ENCODE assay signal across 10 mouse cellular contexts in the genomic region with DNA sequence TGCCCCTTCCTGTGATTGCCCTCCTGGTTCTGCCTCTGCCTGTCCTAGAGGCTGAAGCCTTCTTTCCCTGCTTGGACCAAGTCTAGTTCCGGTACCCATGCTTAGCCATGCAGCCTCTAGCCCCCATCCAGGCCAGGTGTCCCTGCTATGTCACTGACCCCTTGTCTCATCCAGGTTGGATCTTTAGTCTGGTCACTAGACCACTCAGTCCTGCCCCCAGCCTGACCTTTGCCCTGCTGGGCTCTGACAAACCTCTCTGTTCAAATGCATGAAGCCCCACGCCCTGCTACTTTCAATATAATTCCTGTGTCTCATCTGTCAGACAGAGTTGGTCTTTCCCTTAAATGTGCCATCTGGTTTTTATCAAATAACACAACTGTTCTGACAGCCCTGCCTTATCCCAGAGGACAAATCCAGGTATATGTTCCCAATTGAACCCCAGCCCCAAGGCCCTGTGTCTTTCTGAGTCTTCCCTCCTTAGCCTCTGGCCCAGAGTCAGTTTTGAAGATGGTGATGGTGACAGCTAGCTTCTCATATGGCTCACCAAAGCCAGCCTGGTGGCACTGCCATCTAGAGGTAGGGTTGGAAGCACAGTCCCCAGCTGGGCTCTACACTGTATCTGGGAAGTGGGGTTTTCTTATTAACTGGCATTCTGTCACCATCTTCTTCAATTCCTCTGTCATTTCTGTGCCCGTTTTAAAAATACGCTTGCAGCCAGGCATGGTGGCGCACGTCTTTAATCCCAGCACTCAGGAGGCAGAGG. TPM values are rescaled to one million over a fixed set of nuclear protein-coding genes. Genes with fewer than 3 reads are reported as not detected.
DNase-seq lines count a peak whose midpoint lies in the region; ATAC-seq and TF ChIP-seq lines count a peak whose summit lies in the region.
"Had no signal": no experiment of that assay in that cellular context is flagged by ENCODE, and none has a peak within 500 bp of the region (broad histone marks: within the 10 kb centered on the region; RNA-seq: fewer than 3 reads in every experiment).

No protein-coding gene starts in this region.

- TF ChIP-seq POLR2A in liver, adult 2 months (IDR thresholded peaks at IDR 0.05; ENCODE audit: extremely low read depth, insufficient read depth, low read length), result no peak

- peaks cover 2% of the 10 kb centered on the region; the same call in 1 of the 2 replicates for H3K36me3 ChIP-seq in embryonic facial prominence, embryonic 11.5 days (replicated peaks; ENCODE audit: control insufficient read depth, insufficient read depth, low read depth, low read length)
- H3K36me3 ChIP-seq in embryonic facial prominence, embryonic 10.5 days (replicated peaks), result peaks cover 100% of the 10 kb centered on the region
- peaks cover 5% of the 10 kb centered on the region; the same call in 1 of the 2 replicates for H3K36me3 ChIP-seq in liver, adult 2 months (ENCODE audit: control insufficient read depth, insufficient read depth, low read length)
- H3K36me3 ChIP-seq in liver, embryonic 11.5 days (ENCODE audit: control insufficient read depth, insufficient read depth, low read length), result peaks cover 9% of the 10 kb centered on the region
- 0 out of 2 replicates have a peak, but pooled peaks cover 13% of the 10 kb centered on the region for H3K36me3 ChIP-seq in stomach, postnatal 0 days (ENCODE audit: control insufficient read depth, insufficient read depth, low read length)
- peaks cover 87% of the 10 kb centered on the region for H3K36me3 ChIP-seq in forebrain, embryonic 14.5 days (ENCODE audit: control insufficient read depth, insufficient read depth, low read length)

- no peaks in the 10 kb centered on the region for H3K9me3 ChIP-seq in embryonic facial prominence, embryonic 11.5 days (replicated peaks; ENCODE audit: control insufficient read depth, low read length)
- H3K9me3 ChIP-seq in embryonic facial prominence, embryonic 10.5 days, result no peaks in the 10 kb centered on the region
- no peaks in the 10 kb centered on the region for H3K9me3 ChIP-seq in liver, embryonic 11.5 days (ENCODE audit: control insufficient read depth, low read length)
- H3K9me3 ChIP-seq in stomach, postnatal 0 days (ENCODE audit: control insufficient read depth, low read length), result no peaks in the 10 kb centered on the region
- no peaks in the 10 kb centered on the region for H3K9me3 ChIP-seq in forebrain, embryonic 14.5 days (replicated peaks; ENCODE audit: control insufficient read depth, low read length)
- H3K9me3 ChIP-seq: embryonic facial prominence, embryonic 12.5 days; liver, embryonic 13.5 days had no signal

- peak; percentile 71 for TF ChIP-seq CTCF in liver, adult 2 months (IDR thresholded peaks at IDR 0.05; ENCODE audit: low read depth, low read length)
- TF ChIP-seq CTCF in stomach, postnatal 0 days (IDR thresholded peaks at IDR 0.05; ENCODE audit: low read depth), result peak; percentile 69

- H3K4me3 ChIP-seq in embryonic facial prominence, embryonic 11.5 days (ENCODE audit: low read depth, low read length), result no peak overlapping the region
- H3K4me3 ChIP-seq in embryonic facial prominence, embryonic 10.5 days, result no peak overlapping the region
- no peak overlapping the region for H3K4me3 ChIP-seq in liver, adult 2 months (ENCODE audit: insufficient read depth, low read depth, low read length)
- no peak overlapping the region for H3K4me3 ChIP-seq in liver, embryonic 11.5 days (ENCODE audit: low read depth, low read length)
- no peak overlapping the region for H3K4me3 ChIP-seq in stomach, postnatal 0 days (ENCODE audit: low read depth, low read length)
- H3K4me3 ChIP-seq in forebrain, embryonic 14.5 days (ENCODE audit: low read depth, low read length), result no peak overlapping the region
- H3K4me3 ChIP-seq: embryonic facial prominence, embryonic 12.5 days; liver, embryonic 13.5 days had no signal

- H3K27ac ChIP-seq in embryonic facial prominence, embryonic 11.5 days (replicated peaks; ENCODE audit: low read depth, low read length), result no peak overlapping the region
- H3K27ac ChIP-seq in embryonic facial prominence, embryonic 10.5 days (replicated peaks), result no peak overlapping the region
- H3K27ac ChIP-seq in liver, adult 2 months (replicated peaks; ENCODE audit: insufficient read depth, low read depth, low read length), result no peak overlapping the region
- no peak overlapping the region for H3K27ac ChIP-seq in liver, embryonic 11.5 days (ENCODE audit: low read depth, low read length)
- no peak overlapping the region for H3K27ac ChIP-seq in stomach, postnatal 0 days (replicated peaks)
- H3K27ac ChIP-seq in forebrain, embryonic 14.5 days (ENCODE audit: low read depth, low read length), result no peak overlapping the region
- H3K27ac ChIP-seq: embryonic facial prominence, embryonic 12.5 days; liver, embryonic 13.5 days had no signal

- ATAC-seq in embryonic facial prominence, embryonic 11.5 days (replicated peaks; ENCODE audit: insufficient number of reproducible peaks, low FRiP score, low TSS enrichment, low read depth), result no peak
- no peak for ATAC-seq in liver, embryonic 11.5 days (replicated peaks; ENCODE audit: low FRiP score)
- ATAC-seq in common myeloid progenitor, adult 5-6 weeks (replicated peaks; ENCODE audit: low read depth, poor library complexity, severe bottlenecking), result peak; percentile 94
- no peak for ATAC-seq in stomach, postnatal 0 days (ENCODE audit: low FRiP score, low TSS enrichment)
- no peak for ATAC-seq in forebrain, embryonic 14.5 days

- no peaks in the 10 kb centered on the region for H3K27me3 ChIP-seq in embryonic facial prominence, embryonic 11.5 days (ENCODE audit: control insufficient read depth, insufficient read depth, low read length)
- H3K27me3 ChIP-seq in embryonic facial prominence, embryonic 10.5 days (replicated peaks; ENCODE audit: low read depth, poor library complexity, severe bottlenecking), result no peaks in the 10 kb centered on the region
- H3K27me3 ChIP-seq in liver, adult 2 months (ENCODE audit: control insufficient read depth, insufficient read depth, low read length), result no peaks in the 10 kb centered on the region
- H3K27me3 ChIP-seq in liver, embryonic 11.5 days (replicated peaks; ENCODE audit: control insufficient read depth, insufficient read depth, low read length), result no peaks in the 10 kb centered on the region
- no peaks in the 10 kb centered on the region for H3K27me3 ChIP-seq in stomach, postnatal 0 days (ENCODE audit: control insufficient read depth, insufficient read depth, low read length)
- H3K27me3 ChIP-seq in forebrain, embryonic 14.5 days (replicated peaks; ENCODE audit: control insufficient read depth, insufficient read depth, low read length), result no peaks in the 10 kb centered on the region
- H3K27me3 ChIP-seq: embryonic facial prominence, embryonic 12.5 days; liver, embryonic 13.5 days had no signal

- H3K79me2 ChIP-seq in liver, adult 2 months (ENCODE audit: control insufficient read depth, insufficient read depth, low read length), result no peaks in the 10 kb centered on the region

- H3K4me1 ChIP-seq in embryonic facial prominence, embryonic 11.5 days (ENCODE audit: control insufficient read depth, insufficient read depth, low read length), result no peaks in the 10 kb centered on the region
- H3K4me1 ChIP-seq in embryonic facial prominence, embryonic 10.5 days, result no peaks in the 10 kb centered on the region
- peaks cover 4% of the 10 kb centered on the region; the same call in 1 of the 2 replicates for H3K4me1 ChIP-seq in liver, adult 2 months (ENCODE audit: control insufficient read depth, insufficient read depth, low read length)
- 0 out of 2 replicates have a peak, but pooled peaks cover 3% of the 10 kb centered on the region for H3K4me1 ChIP-seq in liver, embryonic 11.5 days (replicated peaks; ENCODE audit: control insufficient read depth, insufficient read depth, low read length)
- H3K4me1 ChIP-seq in stomach, postnatal 0 days (replicated peaks; ENCODE audit: control insufficient read depth, insufficient read depth), result no peaks in the 10 kb centered on the region
- H3K4me1 ChIP-seq in forebrain, embryonic 14.5 days (ENCODE audit: control insufficient read depth, insufficient read depth, low read length), result no peaks in the 10 kb centered on the region
- H3K4me1 ChIP-seq: embryonic facial prominence, embryonic 12.5 days had no signal

- TF ChIP-seq EP300 in stomach, postnatal 0 days (optimal IDR thresholded peaks at IDR 0.05), result no peak

- H3K4me2 ChIP-seq in embryonic facial prominence, embryonic 11.5 days (ENCODE audit: low read depth, low read length), result no peak overlapping the region
- H3K4me2 ChIP-seq in liver, embryonic 11.5 days, result no peak overlapping the region
- H3K4me2 ChIP-seq in stomach, postnatal 0 days (replicated peaks; ENCODE audit: low read depth), result no peak overlapping the region
- H3K4me2 ChIP-seq in forebrain, embryonic 14.5 days (ENCODE audit: low read length), result no peak overlapping the region
- H3K4me2 ChIP-seq: embryonic facial prominence, embryonic 12.5 days; liver, embryonic 13.5 days had no signal

- no peak overlapping the region for H3K9ac ChIP-seq in embryonic facial prominence, embryonic 11.5 days (replicated peaks; ENCODE audit: low read length)
- no peak overlapping the region for H3K9ac ChIP-seq in liver, adult 2 months (ENCODE audit: low read depth, low read length)
- H3K9ac ChIP-seq in liver, embryonic 11.5 days (ENCODE audit: low read depth, low read length), result no peak overlapping the region
- no peak overlapping the region for H3K9ac ChIP-seq in stomach, postnatal 0 days (ENCODE audit: low read length)
- H3K9ac ChIP-seq in forebrain, embryonic 14.5 days (ENCODE audit: low read length), result no peak overlapping the region
- H3K9ac ChIP-seq: embryonic facial prominence, embryonic 12.5 days; liver, embryonic 13.5 days had no signal

- DNase-seq in embryonic facial prominence, embryonic 11.5 days (ENCODE audit: low spot score), result peak; percentile 12
- DNase-seq in embryonic facial prominence, embryonic 10.5 days (ENCODE audit: low spot score), result no peak
- DNase-seq in liver, adult 2 months (ENCODE audit: extremely low read depth, low read depth, low spot score), result no peak
- no peak for DNase-seq in liver, embryonic 11.5 days (ENCODE audit: low spot score)
- peak; percentile 36 for DNase-seq in stomach, postnatal 0 days (ENCODE audit: low spot score)
- DNase-seq in forebrain, embryonic 14.5 days (ENCODE audit: low spot score), result no peak
- DNase-seq in urinary bladder, postnatal 14 days (ENCODE audit: low spot score), result no peak
- DNase-seq: liver, embryonic 13.5 days had no signal

- 87% methylated on average over 6 of the region's 6 CpGs for WGBS in embryonic facial prominence, embryonic 11.5 days
- WGBS in embryonic facial prominence, embryonic 10.5 days, result 90% methylated on average over 6 of the region's 6 CpGs
- WGBS in liver, adult 2 months, result 96% methylated on average over 6 of the region's 6 CpGs
- 88% methylated on average over 6 of the region's 6 CpGs for whole genome bisulfite sequencing in liver, embryonic 11.5 days
- WGBS in stomach, postnatal 0 days, result 84% methylated on average over 6 of the region's 6 CpGs
- WGBS in forebrain, embryonic 14.5 days, result 97% methylated on average over 6 of the region's 6 CpGs

RNA-seq across cellular contexts. Expression of a gene that starts 24.5 kb away (rescaled TPM):
- polyA plus RNA-seq in embryonic facial prominence, embryonic 11.5 days (2014; fragmentation: Nextera tagmentation; extraction: Ambion mirVana), result 145 and 148 TPM in 2 replicates
- polyA plus RNA-seq in embryonic facial prominence, embryonic 10.5 days (2016; fragmentation: Nextera tagmentation; extraction: Ambion mirVana), result 130 and 142 TPM in 2 replicates
- 28.7 and 34.1 TPM in 2 replicates for total RNA-seq in liver, adult 2 months (2014; rRNA removed)
- polyA plus RNA-seq in liver, adult 2 months (2012; rRNA removed), result 14.7 and 16.1 TPM in 2 replicates
- polyA plus RNA-seq in liver, embryonic 11.5 days (2014; fragmentation: Nextera tagmentation; extraction: Ambion mirVana), result 110 and 117 TPM in 2 replicates
- total RNA-seq in common myeloid progenitor, adult 5-6 weeks (2017), result 78.3 and 91.3 TPM in 2 replicates
- 45.2 and 48.1 TPM in 2 replicates for polyA plus RNA-seq in stomach, postnatal 0 days (2015; fragmentation: Nextera tagmentation; extraction: Ambion mirVana)
- 126 and 131 TPM in 2 replicates for polyA plus RNA-seq in forebrain, embryonic 14.5 days (2014; fragmentation: Nextera tagmentation; extraction: Ambion mirVana)

RNA-seq across cellular contexts. Expression of a gene that starts 25.4 kb away (rescaled TPM):
- 49.5 and 50.5 TPM in 2 replicates for polyA plus RNA-seq in embryonic facial prominence, embryonic 11.5 days (2014; fragmentation: Nextera tagmentation; extraction: Ambion mirVana)
- 37.8 and 45.6 TPM in 2 replicates for polyA plus RNA-seq in embryonic facial prominence, embryonic 10.5 days (2016; fragmentation: Nextera tagmentation; extraction: Ambion mirVana)
- 17.3 and 26.4 TPM in 2 replicates for total RNA-seq in liver, adult 2 months (2014; rRNA removed)
- polyA plus RNA-seq in liver, adult 2 months (2012; rRNA removed), result 7.0 and 8.3 TPM in 2 replicates
- 42.0 and 42.8 TPM in 2 replicates for polyA plus RNA-seq in liver, embryonic 11.5 days (2014; fragmentation: Nextera tagmentation; extraction: Ambion mirVana)
- 14.8 and 27.8 TPM in 2 replicates for total RNA-seq in common myeloid progenitor, adult 5-6 weeks (2017)
- polyA plus RNA-seq in stomach, postnatal 0 days (2015; fragmentation: Nextera tagmentation; extraction: Ambion mirVana), result 31.6 and 32.6 TPM in 2 replicates
- polyA plus RNA-seq in forebrain, embryonic 14.5 days (2014; fragmentation: Nextera tagmentation; extraction: Ambion mirVana), result 48.2 and 49.7 TPM in 2 replicates

RNA-seq across cellular contexts. Expression of a gene that starts 55.5 kb away (rescaled TPM):
- polyA plus RNA-seq in embryonic facial prominence, embryonic 11.5 days (2014; fragmentation: Nextera tagmentation; extraction: Ambion mirVana), result 54.3 and 60.8 TPM in 2 replicates
- 43.0 and 46.1 TPM in 2 replicates for polyA plus RNA-seq in embryonic facial prominence, embryonic 10.5 days (2016; fragmentation: Nextera tagmentation; extraction: Ambion mirVana)
- total RNA-seq in liver, adult 2 months (2014; rRNA removed), result 258 and 346 TPM in 2 replicates
- 330 and 339 TPM in 2 replicates for polyA plus RNA-seq in liver, adult 2 months (2012; rRNA removed)
- polyA plus RNA-seq in liver, embryonic 11.5 days (2014; fragmentation: Nextera tagmentation; extraction: Ambion mirVana), result 45.0 and 47.5 TPM in 2 replicates
- total RNA-seq in common myeloid progenitor, adult 5-6 weeks (2017), result 24.1 and 30.9 TPM in 2 replicates
- 43.1 and 45.1 TPM in 2 replicates for polyA plus RNA-seq in stomach, postnatal 0 days (2015; fragmentation: Nextera tagmentation; extraction: Ambion mirVana)
- 52.3 and 55.6 TPM in 2 replicates for polyA plus RNA-seq in forebrain, embryonic 14.5 days (2014; fragmentation: Nextera tagmentation; extraction: Ambion mirVana)

Comparison
In these comparisons a context has a peak if more than half of its experiments do, and no peak if none do; other contexts are left out.
1. DNase-seq: peak in embryonic facial prominence, embryonic 11.5 days (single experiment) and stomach, postnatal 0 days (single experiment); none in embryonic facial prominence, embryonic 10.5 days (single experiment), liver, adult 2 months (single experiment), liver, embryonic 11.5 days (single experiment), forebrain, embryonic 14.5 days (single experiment) and urinary bladder, postnatal 14 days (single experiment).